Mouse (Mus musculus) lung, postnatal 4 days (tissue): ENCODE measurements around the gene Cryzl2.

Source experiments
- DNase-seq, 2 experiments: peaks; one replicate each; pipeline ENCODE4 v3.0.0; 2021

The Cryzl2 gene

DNA sequence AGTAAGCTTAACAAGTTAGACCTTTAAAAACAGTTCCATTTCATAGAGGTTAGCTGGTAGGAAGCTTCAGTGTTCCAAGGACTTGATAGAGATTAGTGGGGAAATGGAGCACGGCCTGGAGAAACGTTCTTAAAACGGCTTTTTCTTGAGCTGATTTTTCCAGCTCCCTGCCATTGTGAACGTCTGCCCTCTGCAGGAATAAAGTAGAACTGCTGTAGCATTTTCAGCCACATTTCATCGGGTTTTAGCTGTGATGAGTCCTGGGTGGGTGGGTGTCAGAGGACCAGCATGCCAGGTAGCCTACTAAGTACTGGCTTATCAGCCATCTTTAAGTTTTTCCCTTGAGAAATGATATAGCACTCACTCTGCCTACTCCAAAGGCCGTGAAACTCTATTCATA is 78.1 kb downstream of the Cryzl2 start:
- peak in 1 of 2 experiments; percentile 51 for DNase-seq

GRCm38 (mm10) chr1:157537636-157538035 is 79.3 kb downstream of the Cryzl2 start:
- DNase-seq, result peak in 1 of 2 experiments; percentile 40
